In genomic region chr7:74546691-74547090, GRCm38 (mm10) we compare ENCODE assay signal across 26 mouse cellular contexts.
"Had no signal": no experiment of that assay in that cellular context is flagged by ENCODE, and none has a peak within 500 bp of the region (broad histone marks: within the 10 kb centered on the region; RNA-seq: fewer than 3 reads in every experiment).

No protein-coding gene starts in this region.

- H3K27ac ChIP-seq: gastrocnemius, adult 2 months; heart, adult 2 months; hindbrain, embryonic 10.5 days; hindbrain, embryonic 12.5 days; hindbrain, embryonic 14.5 days; layer of hippocampus, adult 2 months; left cerebral cortex, adult 2 months; limb, embryonic 10.5 days; limb, embryonic 12.5 days; liver, embryonic 13.5 days; liver, embryonic 15.5 days had no signal

- H3K4me2 ChIP-seq: heart, embryonic 11.5 days; hindbrain, embryonic 12.5 days; hindbrain, embryonic 14.5 days; limb, embryonic 12.5 days; liver, embryonic 11.5 days; liver, embryonic 13.5 days; liver, embryonic 15.5 days had no signal

- H3K9ac ChIP-seq: hindbrain, embryonic 12.5 days; hindbrain, embryonic 14.5 days; limb, embryonic 12.5 days; liver, embryonic 13.5 days; liver, embryonic 15.5 days had no signal

- H3K9me3 ChIP-seq: hindbrain, embryonic 10.5 days; hindbrain, embryonic 12.5 days; limb, embryonic 10.5 days; limb, embryonic 12.5 days; liver, embryonic 13.5 days; liver, embryonic 15.5 days had no signal

- DNase-seq: gastrocnemius, adult 2 months; gastrocnemius, postnatal 10 days; gastrocnemius, postnatal 25 days; heart, adult 2 months; heart, postnatal 10 days; heart, postnatal 4 days; kidney, adult 18-20 months; kidney, adult 8-10 months; kidney, postnatal 10 days; kidney, postnatal 25 days; kidney, postnatal 4 days; liver; liver, embryonic 13.5 days had no signal

- H3K4me1 ChIP-seq: liver, embryonic 15.5 days had no signal

- ATAC-seq: hindbrain, embryonic 16.5 days; inflammation-experienced regulatory T-cells, adult 6 months; intestine, embryonic 16.5 days had no signal

- H3K4me3 ChIP-seq: gastrocnemius, adult 2 months; heart, adult 2 months; hindbrain, embryonic 10.5 days; hindbrain, embryonic 12.5 days; layer of hippocampus, adult 2 months; left cerebral cortex, adult 2 months; limb, embryonic 10.5 days; limb, embryonic 12.5 days; liver, embryonic 13.5 days; liver, embryonic 15.5 days had no signal

- H3K36me3 ChIP-seq: hindbrain, embryonic 10.5 days; hindbrain, embryonic 12.5 days; limb, embryonic 10.5 days; limb, embryonic 12.5 days; liver, embryonic 13.5 days; liver, embryonic 15.5 days had no signal
